Mouse (Mus musculus) stomach, postnatal 0 days (tissue): ENCODE data around the gene Pnkd.

Source experiments
- CTCF ChIP-seq: IDR thresholded peaks from 2 replicates; pipeline ENCODE4 v1.5.1; 2016; ENCODE audit warnings: antibody characterized with exemption, low read depth, mild to moderate bottlenecking, moderate library complexity
- EP300 ChIP-seq: optimal IDR thresholded peaks from 2 replicates; pipeline ENCODE3; 2016; ENCODE audit warnings: antibody characterized with exemption

DNA sequence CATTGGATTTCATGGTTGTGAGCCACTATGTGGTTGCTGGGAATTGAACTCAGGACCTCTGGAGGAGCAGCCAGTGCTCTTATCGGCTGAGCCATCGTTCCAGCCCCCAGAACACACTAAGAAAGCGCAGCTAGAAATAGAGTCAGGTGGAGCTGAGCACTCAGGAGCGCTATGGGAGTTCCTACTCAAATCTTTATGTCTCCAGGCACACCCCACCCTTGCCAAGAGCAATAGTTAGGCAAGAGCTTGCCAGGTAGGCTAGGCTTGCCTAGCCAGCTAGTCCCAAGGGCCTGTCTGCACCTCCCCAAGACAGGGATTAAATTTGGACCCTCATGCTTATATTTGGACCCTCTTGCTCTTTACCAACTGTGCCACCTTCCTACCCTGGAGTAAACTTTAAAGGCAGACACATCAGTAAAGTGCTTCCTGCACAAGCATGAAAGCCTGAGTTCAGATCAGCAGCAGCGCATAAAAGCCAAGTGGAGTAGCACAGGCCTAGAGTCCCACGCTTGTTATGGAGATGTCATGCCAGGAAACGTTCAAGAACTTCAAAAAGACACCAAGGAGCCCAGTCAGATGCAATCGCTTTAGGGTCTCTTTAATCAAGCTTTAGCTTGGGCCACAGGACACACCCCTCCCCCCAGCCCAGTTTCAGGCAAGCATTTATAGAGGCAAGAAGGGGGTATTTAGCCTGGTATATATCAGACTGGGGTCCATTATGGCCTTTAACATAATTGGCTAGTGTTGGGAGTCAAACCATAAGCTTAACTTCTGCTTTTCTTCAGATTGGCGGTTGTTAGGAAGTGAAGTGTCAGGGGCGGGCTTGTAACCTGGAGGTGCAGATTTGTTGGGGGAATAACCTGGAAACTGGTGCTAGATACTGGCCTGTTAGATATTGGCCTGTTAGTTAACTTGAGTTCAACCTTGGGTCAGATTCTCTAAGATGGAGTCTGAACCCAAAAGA, 23.6 kb downstream of the Pnkd start:
- TF ChIP-seq CTCF: no peak
- no peak for TF ChIP-seq EP300
